Mouse (Mus musculus): Measurements from ENCODE around the gene Pou6f1.

DNA sequence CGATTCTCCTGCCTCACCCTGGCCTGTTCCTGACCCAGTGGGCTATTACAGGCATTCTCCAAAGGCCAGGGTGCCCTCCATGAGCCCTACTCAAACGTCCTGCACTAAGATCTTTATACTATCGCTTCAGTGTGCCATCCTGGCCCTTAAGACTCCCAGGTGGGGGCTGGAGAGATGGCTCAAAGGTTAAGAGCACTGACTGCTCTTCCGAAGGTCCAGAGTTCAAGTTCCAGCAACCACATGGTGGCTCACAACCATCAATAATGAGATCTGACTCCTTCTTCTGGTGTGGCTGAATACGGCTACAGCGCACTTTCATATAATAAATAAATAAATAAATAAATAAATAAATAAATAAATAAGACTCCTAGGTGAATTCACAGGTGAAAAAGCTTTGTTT, 7.0 kb downstream of the Pou6f1 start:
- TF ChIP-seq GATA1 (IDR thresholded peaks at IDR 0.05; ENCODE audit: low read length) (no peak), TAL1 (IDR thresholded peaks at IDR 0.05; ENCODE audit: low read length) (no peak)
